In genomic region chr19:55837924-55838323, GRCm38 (mm10) we compare ENCODE assay signal across 7 mouse cellular contexts.
DNase-seq lines count a peak whose midpoint lies in the region; ATAC-seq lines count a peak whose summit lies in the region.

No protein-coding gene starts in this region.

- H3K9ac ChIP-seq in hindbrain, embryonic 16.5 days (ENCODE audit: low read depth, low read length) = no peak overlapping the region
- H3K9ac ChIP-seq in midbrain, embryonic 12.5 days (replicated peaks) = no peak overlapping the region

- no peak overlapping the region for H3K4me3 ChIP-seq in hindbrain, embryonic 16.5 days (ENCODE audit: low read length)
- H3K4me3 ChIP-seq in midbrain, embryonic 12.5 days = no peak overlapping the region

- peak overlapping the region; percentile 25 for H3K4me2 ChIP-seq in hindbrain, embryonic 16.5 days (ENCODE audit: low read length)
- peak overlapping the region; percentile 39 for H3K4me2 ChIP-seq in midbrain, embryonic 12.5 days (replicated peaks)

- peak overlapping the region; percentile 69 for H3K27ac ChIP-seq in hindbrain, embryonic 16.5 days (ENCODE audit: low read depth, low read length)
- peak overlapping the region; percentile 77 for H3K27ac ChIP-seq in midbrain, embryonic 12.5 days (replicated peaks)

- peaks cover 3% of the 10 kb centered on the region; the same call in 1 of the 2 replicates for H3K9me3 ChIP-seq in hindbrain, embryonic 16.5 days (ENCODE audit: control insufficient read depth, low read length)
- no peaks in the 10 kb centered on the region for H3K9me3 ChIP-seq in midbrain, embryonic 12.5 days

- H3K36me3 ChIP-seq in hindbrain, embryonic 16.5 days (ENCODE audit: control insufficient read depth, insufficient read depth, low read length) = no peaks in the 10 kb centered on the region
- H3K36me3 ChIP-seq in midbrain, embryonic 12.5 days = peaks cover 12% of the 10 kb centered on the region; the same call in 1 of the 2 replicates

- 3% methylated on average over 9 of the region's 9 CpGs for WGBS in hindbrain, embryonic 16.5 days
- 7% methylated on average over 9 of the region's 9 CpGs for WGBS in midbrain, embryonic 12.5 days

- peak; percentile 18 for DNase-seq in right cerebral cortex, adult 18-20 months
- DNase-seq in right cerebral cortex, adult 2 months (ENCODE audit: low spot score in 2 of 2) = no peak
- peak; percentile 94 for DNase-seq in fibroblast of lung, adult 2 months (ENCODE audit: low read depth)
- no peak for DNase-seq in adrenal gland, postnatal 10 days

- H3K27me3 ChIP-seq in hindbrain, embryonic 16.5 days (replicated peaks; ENCODE audit: control insufficient read depth, insufficient read depth, low read length) = no peaks in the 10 kb centered on the region
- no peaks in the 10 kb centered on the region for H3K27me3 ChIP-seq in midbrain, embryonic 12.5 days

- peaks cover 6% of the 10 kb centered on the region for H3K4me1 ChIP-seq in hindbrain, embryonic 16.5 days (ENCODE audit: control insufficient read depth, insufficient read depth, low read depth, low read length)
- H3K4me1 ChIP-seq in midbrain, embryonic 12.5 days = peaks cover 55% of the 10 kb centered on the region

- peak; percentile 88 for ATAC-seq in hindbrain, embryonic 16.5 days
- peak; percentile 57 for ATAC-seq in midbrain, embryonic 12.5 days (ENCODE audit: low FRiP score, low read depth)
- ATAC-seq in monocyte, adult 5-6 weeks (replicated peaks; ENCODE audit: insufficient number of reproducible peaks, low FRiP score, low TSS enrichment, poor library complexity, severe bottlenecking) = no peak

Comparison
In these comparisons a context has a peak if more than half of its experiments do, and no peak if none do; other contexts are left out.
1. DNase-seq: peak in right cerebral cortex, adult 18-20 months (single experiment) and fibroblast of lung, adult 2 months (single experiment); none in right cerebral cortex, adult 2 months (0 of 2) and adrenal gland, postnatal 10 days (single experiment).